Mouse (Mus musculus) fat pad, adult 2 months (tissue): ENCODE results near the gene Klhl25.
"Not testable (repeated sequence)": the region's sequence is repeated elsewhere in the genome, so short reads cannot be mapped to it uniquely, and the experiment has no call there.

Experiments used
- DNase-seq: peaks from one replicate; pipeline ENCODE4 v3.0.0-alpha.2; 2011; ENCODE audit warnings: low read depth, low spot score; ENCODE audit errors: extremely low read depth

Gene Klhl25

DNA sequence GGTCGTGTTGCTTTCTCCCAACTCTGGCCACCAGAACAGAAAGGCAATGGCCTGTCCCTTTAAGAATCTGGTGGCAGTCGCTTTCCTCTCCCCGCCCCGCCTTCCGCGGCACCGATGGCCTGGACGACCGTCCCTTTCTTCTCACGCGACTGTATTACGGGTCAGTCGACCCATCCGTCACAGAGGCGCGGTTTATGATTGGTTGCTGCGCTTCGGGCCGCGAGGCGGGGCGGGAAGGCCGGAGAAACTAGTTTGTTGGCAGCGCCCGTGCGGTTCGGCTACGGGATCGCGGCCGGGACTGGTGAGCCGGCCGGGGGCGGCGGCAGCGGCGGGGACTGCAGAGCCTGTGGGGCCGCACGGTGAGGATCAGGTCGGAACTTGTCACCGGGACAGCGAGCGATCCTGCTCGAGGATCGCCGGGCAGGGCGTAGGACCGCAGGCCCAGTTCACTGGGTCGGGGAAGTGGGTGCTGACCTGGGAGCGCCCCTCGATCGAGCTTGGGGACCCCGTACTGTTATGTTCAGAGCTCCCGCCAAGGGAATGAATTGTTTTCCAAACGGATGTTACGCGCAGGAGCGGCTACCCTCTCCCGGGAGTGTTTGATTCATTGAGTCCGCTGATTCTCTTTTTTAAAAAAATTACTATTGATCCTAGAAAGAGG is at the start of gene Klhl25:
Gene Klhl25, plus strand, starts transcription at position 196 of the 661 bp plus-strand sequence.
- peak; percentile 72 for DNase-seq

DNA sequence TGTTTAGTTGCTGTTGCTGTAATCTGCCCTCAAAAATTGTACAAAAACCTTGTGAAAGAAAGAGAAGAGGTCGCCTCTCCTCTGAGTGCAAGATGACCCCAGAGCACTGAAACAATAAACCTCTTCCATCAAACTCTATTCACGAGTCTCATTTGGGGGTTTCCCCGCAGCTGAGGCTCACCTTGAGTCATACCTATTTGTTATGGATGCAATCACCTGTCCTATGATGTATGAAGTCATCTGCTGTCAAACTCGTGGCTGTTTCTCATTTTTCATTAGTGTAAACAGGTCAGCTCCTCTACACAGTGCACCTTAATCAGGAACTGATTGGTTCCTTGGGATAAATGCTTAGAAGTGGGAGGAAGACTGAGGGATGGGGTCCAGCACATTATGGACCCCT is 47.6 kb upstream of the Klhl25 start:
- DNase-seq: no peak

DNA sequence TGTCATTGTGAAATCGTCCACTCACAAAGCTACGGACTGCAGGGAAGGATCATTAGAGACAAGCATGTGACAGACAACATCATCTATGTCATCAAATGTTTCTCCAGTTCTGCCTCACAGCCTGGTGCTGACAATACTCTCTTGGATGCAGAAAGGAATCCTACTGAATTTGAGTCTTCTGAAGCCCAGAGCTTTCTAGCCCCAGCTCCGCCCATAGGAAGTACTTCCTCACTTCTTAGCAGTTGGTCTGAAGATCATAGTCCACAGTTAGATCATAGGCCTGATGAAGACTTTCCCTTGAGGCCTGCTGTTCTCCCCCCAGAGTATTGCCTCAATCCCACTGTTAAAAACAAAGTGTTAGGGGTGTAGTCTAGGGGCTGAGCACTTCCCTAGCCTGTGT is 47.1 kb upstream of the Klhl25 start:
- DNase-seq: no peak

DNA sequence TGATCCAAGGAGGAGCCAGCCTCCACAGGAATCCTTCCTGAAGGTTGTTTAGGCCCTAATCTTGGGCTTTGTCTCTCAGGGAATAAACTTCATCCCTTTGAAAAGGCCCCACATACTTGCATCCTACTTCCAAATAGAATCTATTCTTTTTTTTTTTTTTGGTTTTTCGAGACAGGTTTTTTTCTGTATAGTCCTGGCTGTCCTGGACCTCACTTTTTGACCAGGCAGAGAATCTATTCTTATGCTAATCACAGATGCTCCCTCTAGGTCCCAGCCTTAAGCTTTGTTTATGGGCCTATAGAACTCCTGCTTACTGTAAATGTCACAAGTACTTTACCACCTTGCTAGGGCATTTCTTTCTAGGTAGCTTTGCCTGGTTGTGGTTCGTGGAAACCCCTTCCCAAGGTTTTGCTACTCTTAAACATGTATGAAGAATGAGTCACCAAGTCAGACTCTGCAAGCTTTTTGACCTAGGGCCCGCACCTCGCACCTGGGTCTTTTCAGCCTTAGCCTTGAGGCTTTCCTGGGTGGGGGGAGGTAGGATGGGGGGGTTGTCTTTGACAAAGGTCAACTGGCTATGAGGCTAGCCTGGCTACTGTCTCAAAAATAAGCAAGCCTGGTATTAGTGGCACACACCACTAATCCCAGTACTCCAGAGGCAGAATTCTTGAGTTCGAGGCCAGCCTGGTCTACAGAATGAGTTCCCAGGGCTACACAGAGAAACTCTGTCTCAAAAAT is 46.3 kb upstream of the Klhl25 start:
- DNase-seq: no peak

DNA sequence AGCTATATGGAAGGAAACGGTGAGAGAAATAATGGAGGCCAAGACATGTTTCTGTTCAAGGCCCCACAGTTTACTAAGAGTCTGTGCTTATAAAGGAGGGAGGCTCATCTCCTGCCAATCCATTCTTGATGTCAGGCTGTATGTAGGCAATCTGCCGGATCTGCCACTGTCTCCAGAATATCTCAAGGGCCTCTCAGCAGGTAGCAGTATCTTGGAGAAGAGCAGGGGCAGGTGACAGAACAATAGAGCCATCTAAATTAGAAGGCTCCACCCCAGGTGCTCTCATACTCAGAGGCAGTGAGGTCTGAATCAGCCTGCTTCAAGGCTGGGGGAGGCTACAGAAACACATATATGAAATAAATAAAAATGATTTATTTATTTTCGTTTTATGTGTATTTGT is 45.2 kb upstream of the Klhl25 start:
- no peak for DNase-seq

DNA sequence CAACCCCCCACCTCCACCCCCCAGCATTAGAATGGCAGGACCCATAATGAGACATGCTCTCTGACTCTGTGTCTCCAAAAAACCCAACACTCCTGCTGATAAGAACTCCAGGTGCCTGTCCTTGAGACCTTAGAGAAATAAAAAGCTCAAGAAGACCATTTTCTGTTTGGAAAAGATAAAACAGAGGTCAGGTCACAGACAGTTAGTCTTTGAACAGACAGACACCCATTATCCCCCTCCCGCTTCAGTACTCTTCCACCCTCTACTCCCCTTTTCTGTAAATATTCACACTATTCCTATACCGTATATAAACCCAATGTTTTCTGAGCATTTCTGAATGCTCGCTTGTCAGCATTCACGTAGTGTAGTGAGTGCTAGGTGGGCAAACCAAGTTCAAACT is 41.9 kb upstream of the Klhl25 start:
- no peak for DNase-seq

DNA sequence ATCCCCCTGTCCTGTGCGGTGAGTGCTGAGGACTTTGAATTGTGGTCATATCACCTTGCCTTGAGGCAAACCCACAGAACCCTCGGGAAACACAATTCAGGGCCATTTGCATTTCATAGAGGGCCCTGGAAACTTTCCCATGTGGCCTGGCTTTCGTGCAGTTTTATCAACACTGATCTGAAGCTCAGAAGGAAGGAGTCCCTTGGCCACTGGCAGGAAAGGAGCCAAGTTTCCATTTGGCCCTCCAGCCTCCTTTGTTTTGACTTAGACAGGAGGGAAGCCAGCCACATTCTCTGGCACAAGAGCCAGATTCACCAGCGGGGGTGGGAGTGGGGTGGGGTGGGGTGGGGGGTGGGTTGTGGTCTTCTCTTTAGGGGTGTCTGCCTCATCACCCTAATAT is 41.4 kb upstream of the Klhl25 start:
- no peak for DNase-seq

DNA sequence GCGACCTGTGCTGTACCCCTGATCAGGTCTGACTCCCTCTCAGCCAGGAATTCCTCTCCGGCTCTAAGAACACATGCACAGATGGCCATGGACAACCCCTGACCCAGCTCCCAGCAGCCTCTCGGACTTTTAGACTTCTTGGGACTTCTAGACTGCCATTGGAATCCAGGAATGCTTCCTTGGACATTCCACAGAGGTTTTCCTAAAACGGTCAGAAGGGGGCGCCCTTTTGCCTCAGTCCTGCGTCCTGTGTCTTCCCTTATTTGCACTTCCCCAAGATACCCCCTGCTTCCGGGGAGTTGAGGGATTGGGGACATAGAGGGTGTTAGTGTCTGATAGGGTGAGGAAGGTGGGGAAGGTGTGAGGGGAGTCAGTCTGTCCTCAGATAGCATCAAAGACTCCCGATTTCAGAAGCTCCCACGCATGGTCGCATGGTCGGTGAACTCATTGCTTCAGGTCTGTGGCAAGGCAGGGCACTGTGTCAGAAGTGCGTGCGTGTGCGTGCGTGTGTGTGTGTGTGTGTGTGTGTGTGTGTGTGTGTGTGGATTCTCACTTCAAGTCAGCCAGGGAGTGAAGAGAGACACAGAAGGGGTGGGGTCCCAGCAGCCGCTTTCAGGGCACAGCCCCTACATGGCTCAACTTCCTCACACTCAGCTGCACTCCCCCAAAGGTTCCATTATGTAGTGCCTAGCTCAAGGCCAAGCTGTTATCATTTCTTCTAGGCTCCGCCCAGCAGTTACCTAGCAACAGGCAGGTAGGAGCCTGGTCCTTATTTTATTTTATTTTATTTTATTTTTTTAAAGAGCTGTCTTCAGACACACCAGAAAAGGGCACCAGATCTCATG is 40.4 kb upstream of the Klhl25 start:
- no peak for DNase-seq

DNA sequence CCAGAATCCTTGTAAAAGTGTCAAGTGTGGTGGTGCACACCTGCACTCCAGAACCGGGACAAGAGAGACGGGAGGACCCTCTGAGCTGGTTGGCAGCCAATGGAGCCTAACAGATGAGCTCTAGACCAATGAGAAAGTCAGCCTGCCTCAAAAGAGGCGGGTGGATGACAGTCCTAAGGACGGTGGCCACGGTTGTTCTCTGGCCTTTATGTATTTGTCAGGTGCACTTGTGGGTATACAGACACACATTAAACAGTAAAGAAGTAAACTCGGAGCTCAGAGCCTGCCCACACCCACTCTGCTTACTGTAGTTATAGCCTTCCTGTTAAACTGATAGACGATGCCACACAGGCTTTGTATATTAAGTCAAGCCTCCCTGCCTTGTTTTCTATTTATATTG is 27.4 kb upstream of the Klhl25 start:
- DNase-seq: no peak

DNA sequence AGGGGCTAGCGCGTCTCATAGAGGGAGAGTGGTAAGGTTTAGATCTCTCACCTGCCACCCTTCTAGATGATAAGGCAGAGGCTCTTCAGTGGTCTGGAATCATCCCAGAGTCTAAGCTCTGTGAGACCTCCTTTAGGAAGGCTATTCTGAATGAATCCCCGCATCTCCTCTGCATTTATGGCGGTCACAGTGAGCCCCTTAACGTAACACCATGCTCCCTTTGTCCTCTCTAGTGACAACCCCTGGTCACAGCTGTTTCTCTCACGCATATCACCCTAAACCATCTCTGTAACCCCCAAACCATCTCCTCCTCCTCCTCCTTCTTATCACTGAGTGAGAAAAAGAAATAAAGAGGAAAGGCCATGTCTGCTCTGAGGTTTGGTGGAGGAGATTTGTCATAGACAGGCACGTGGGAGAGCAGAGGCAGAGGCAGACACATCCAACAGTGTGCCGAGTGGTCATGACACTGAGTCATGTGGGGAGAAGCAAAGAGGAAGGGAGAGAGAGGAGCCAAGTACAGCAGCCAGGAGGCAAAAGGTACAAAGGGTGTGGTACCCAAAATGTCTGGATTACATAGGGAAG is 25.9 kb upstream of the Klhl25 start:
- DNase-seq: no peak

DNA sequence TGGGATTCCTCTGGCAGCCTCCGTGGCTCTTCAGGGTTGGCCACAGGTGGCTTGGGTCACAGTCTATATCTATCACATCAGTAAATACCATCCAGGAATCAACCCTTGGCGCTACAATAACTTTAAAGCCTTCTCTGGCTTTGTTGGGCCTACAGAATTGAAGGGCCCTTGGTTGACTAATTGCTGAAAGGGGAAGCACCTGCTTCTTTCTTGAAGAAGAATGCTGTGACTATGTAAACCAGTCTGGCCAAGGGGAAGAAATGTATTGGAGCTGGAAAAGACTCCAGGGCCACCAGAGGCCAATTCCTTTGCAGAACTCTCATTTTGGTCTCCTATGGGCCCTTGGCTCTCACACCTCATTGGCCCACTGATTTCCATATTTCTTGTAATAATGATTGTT is 25.0 kb upstream of the Klhl25 start:
- no peak for DNase-seq

DNA sequence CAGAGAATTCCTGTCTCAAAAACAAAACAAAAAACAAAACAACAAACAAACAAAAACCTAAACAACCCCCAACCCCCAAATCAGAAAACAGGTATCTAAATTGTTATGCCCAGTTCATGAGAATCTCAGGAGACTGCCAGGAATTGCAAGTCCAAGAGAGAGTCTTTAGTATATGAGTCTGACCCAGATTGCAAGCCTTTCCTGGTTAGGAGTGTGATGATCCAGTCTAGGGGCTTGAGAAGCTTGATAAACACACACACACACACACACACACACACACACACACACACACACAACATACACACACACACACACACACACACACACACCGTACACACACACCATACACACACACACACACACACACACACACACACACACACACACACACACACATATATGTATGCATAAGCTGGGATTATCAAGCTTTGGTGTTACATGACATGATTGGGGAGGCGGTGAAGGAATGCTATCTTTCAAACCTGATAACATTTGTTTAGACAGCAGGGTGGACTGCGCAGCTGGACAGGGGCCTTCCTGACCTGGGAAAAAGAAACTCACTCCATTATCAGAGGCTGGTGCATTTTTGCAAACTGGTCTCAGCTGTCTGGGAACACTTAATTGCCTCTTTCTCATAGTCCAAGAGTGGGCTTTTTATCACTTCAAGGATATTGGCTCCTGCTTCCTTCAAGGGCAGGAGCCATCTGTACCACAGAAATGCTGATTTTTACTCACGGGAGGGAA is 21.6 kb upstream of the Klhl25 start:
- DNase-seq: no peak

DNA sequence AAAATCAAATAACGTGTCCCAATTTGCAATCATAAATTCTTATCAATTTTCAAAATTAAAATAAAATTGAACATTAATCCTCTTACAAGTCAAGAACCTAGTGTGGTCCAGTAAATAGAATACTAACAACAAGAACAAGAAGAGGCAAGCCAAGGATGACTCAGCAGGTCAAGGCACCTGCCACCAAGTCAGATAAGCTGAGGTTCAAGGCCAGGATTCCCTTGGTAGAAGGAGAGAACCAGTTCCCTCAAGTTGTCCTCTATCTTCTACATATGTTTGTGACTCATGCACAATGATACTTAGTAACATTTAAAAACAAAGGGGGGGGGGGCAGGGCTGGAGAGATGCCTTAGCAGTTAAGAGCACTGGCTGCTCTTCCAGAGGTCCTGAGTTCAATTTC is 20.8 kb upstream of the Klhl25 start:
- DNase-seq: no peak

DNA sequence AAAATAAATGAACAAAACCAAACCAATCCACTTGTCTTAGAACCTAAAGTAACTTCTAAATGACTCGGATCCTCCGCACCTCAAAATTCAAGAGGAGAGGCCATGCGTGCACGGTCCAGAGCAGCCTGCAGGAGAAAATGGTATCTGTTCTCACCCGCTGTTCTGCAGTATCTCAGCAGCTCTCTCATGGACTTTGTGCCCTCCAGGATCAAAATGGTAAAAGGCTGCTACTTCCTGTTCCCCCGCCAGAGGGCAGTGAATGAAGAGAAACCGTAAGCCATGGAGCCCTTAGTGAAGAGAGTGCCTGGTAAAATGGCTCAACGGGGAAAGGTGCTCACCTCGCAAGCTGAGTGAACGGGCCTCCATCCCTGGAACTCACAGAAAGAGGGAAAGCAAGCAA is 20.3 kb upstream of the Klhl25 start:
- DNase-seq: no peak

DNA sequence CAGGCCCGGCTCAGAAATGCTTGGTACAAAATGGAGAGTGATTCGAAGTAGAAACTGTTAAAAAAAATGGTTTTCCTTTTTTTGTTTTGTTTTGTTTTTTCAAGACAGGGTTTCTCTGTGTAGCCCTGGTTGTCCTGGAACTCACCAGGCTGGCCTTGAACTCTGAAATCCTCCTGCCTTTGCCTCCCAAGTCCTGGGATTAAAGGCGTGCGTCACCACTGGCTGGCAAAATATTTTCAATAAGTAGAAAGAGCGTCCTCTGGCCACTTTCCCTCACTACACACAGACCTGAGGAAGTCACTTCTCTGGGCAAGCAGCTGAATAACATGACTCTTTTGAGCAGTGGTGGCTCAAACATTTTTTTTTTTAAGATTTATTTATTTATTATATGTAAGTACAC is 19.6 kb upstream of the Klhl25 start:
- DNase-seq: no peak

DNA sequence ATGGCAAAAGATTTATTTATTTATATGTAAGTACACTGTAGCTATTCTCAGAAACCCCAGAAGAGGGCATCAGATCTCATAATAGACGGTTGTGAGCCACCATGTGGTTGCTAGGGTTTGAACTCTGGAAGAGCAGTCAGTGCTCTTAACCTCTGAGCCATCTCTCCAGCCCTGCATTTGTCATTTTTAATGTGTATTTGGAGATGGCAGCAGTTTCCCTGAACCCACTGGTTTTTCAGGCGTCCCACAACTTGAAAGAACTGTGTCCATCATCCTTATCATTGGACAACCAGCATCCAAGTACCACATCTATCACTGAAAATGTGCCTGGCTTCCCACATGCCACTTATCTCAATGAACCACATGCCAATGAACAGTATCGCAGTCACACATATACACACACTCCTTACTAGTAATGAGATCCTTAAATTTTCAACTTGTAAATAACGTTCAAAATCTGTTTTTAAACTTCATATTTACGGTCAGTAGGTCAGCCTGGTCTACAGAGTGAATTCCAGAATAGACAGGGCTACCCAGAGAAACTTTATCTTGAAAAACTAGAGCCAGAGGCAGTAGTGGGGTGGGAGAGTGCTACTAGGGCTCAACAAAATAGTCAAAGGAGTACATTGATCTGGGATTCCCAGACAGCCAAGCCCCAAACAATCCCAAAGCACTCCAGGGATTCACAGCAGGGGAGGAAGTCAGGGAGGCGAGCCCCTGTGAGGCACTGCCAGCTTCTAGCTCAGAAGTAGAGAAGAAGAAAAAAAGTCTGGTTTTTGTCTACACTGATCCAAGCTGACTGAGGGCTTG is 17.7 kb upstream of the Klhl25 start:
- no peak for DNase-seq

DNA sequence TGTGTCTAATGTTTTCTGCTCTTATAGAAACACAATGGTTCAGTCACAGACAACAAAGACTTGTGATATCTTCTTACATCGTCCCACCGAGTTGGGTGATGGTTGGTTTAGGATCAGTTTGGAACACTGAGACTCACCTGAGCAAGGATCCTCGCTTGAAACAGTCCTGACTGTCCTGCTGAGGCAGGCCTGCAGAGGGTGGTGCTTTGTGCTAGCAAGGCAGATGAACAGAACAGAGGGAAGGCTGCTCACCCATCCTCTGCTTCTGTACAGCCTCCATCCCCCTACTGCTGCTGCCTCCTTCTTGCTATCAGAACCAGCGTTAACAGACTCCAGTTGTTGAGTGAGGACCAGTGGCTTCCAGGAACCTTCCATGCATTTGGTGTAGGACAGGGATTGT is 14.2 kb upstream of the Klhl25 start:
- not testable (repeated sequence) for DNase-seq

DNA sequence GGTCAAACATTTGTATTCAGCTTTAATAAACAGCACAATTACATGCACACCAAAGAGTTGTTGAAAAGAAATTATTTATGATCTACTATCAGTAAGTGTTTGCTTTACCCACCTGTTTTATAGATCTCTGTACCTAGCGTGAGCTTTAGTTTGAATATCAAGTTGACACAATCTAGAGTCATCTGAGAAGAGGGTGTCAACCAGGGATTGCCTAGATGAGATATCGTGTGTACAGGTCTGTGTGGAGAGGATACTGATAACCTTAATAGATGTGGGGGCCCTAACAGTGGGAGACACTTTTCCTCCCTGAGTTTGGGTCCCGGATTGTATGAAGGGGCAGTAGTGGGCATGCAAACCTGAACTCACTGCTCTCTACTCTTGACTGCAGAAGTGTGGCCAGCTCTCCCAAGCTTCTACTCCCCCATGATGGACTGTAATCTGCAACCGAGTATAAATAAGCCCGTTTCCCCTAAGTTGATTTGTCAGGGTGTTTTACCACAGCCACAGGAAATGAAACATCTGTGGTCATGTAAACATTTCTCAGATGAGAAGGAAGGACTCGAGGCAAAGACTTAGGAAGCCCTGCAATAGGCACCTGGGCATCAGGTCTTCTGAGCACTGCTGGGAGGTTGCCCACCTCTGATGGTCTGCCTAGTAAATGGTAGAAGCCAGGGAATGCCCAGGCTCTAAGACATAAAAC is 13.0 kb upstream of the Klhl25 start:
- DNase-seq: not testable (repeated sequence)

DNA sequence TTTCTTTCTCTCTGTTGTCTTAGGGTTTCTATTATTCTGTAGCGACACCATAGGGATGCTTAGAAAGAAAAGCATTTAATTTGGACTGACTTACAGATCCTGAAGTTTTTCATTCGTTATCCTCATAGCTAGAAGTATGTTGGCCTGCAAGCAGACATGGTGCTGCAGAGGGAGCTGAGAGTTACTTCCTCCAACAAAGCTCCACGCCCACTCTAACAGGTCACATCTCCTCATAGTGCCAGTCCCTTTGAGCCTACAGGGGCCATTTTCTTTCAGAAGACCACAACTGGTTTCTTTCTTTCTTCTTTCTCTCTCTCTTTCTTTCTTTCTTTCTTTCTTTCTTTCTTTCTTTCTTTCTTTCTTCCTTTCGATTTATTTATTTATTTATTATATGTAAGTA is 8.0 kb upstream of the Klhl25 start:
- DNase-seq: no peak
